Mouse (Mus musculus): ENCODE results near the gene 2310046K23Rik. TPM values are rescaled to one million over a fixed set of nuclear protein-coding genes. Genes with fewer than 3 reads are reported as not detected.
"Not testable (repeated sequence)": the region's sequence is repeated elsewhere in the genome, so short reads cannot be mapped to it uniquely, and the experiment has no call there.

The 2310046K23Rik gene
- total RNA-seq (2021): not detected
- long read RNA-seq, experiment 1: 0 reads
- long read RNA-seq, experiment 2: 0 reads

DNA sequence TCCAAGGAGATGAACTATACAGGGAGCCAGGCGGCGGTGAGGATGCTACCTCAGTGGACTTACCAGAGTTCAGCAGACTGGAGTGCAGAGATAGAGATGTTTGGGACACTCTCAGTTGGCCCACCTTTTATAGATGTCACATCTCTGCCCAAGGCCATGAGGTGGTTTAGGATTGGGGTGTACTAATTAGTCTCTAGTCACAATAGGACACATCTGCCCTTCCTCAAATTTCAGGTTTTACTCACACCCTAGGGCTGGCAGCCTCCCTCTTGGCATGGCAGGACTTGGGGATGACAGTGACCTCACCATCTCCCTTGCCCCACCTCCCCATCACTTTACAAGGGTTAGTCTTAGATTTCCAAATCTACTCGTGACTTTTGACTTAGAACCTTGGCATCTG is at the start of gene 2310046K23Rik:
Gene 2310046K23Rik, minus strand, starts transcription at position 101 of the 400 bp plus-strand sequence.
- DNase-seq: no peak
- intact Hi-C loops (cut with DNase I; ENCODE audit: low total_unique reads): no loop called here

DNA sequence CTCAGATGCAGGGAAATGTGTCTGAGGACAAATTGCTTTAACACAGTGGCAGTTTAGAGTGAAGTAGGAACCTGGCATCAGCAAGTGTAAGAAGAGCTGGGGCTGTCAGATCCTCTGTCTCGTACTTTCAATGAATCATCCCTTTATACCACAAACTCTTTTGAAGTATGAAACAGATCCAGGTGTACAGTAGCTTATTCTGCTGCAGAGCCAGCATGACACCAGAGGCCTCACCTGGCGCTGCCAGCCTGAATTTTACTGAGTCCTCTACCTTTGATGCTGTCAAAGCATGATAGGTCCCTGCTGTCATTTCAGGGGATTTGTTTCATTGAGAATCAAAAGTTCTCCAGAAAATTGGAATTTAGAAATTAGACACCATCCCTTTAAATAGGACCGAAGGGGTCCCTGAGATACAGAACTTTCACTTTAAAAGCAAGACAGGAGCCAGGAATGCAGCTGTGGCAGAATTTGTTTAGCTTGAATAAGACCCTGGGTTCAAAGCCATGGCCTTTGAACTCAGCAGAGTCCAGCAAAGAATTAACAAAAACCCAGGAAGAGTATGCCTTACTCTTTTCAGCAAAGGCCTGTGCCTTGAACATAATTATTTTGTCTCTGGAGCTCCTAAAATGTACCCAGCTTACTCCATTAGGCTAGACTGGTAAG is 49.0 kb upstream of the 2310046K23Rik start:
- DNase-seq: no peak
- intact Hi-C loops (cut with DNase I; ENCODE audit: low total_unique reads): no loop called here

DNA sequence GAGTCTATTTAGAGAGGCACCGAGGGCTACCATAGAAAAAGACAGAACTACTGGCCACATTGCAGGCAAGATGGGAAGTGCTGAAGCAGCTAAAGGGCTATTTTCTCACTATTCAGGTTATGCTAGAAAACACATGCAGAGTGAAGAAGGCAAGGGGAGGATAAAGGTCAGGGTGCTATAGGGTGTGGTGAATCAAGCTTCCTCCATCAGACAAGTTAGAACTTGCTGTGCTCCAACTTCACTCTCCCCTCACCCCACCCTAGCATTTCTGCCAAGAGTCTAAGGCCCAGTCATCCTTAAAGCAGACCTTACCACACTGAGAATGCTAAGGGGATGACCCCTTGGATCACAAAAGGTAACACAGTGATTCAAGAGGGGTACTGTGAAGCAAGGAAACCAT is 45.2 kb upstream of the 2310046K23Rik start:
- intact Hi-C loops (cut with DNase I; ENCODE audit: low total_unique reads): no loop called here
- DNase-seq: no peak

DNA sequence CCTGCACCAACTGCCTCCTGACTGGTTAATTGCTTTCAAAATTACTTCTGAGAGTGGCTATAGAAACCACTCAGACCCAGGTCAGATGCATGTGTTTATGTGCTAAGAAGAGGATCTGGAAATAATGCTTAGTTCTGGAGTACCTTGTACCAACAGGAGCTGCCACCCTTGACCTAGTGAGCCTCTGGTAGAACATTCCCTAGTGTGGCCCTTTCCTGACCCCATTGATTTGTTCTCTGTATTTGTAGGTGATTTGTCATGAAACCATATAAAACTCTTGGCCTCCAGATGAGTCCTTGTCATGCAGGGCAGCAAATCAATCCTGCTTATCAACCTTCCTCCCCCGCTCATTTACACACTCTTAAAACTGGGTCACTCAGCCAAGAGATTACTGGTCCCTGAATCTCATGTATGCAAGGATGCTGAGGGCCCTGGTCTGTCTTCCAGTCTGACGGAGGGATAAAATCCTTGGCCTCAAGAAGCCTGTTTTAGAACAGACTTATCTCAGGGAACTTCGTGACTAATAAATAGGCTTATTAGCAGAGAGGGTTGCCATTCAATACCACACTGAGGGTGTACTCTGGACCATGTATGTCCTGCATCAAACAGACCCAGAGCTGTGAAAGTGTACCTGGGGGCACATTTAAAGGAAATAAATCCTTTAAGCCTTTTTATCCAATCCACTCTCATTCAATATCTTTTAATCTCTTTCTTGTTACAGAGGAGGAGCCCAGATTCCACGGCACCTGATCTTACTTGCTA is 44.5 kb upstream of the 2310046K23Rik start:
- intact Hi-C loops (cut with DNase I; ENCODE audit: low total_unique reads): no loop called here
- DNase-seq: no peak

DNA sequence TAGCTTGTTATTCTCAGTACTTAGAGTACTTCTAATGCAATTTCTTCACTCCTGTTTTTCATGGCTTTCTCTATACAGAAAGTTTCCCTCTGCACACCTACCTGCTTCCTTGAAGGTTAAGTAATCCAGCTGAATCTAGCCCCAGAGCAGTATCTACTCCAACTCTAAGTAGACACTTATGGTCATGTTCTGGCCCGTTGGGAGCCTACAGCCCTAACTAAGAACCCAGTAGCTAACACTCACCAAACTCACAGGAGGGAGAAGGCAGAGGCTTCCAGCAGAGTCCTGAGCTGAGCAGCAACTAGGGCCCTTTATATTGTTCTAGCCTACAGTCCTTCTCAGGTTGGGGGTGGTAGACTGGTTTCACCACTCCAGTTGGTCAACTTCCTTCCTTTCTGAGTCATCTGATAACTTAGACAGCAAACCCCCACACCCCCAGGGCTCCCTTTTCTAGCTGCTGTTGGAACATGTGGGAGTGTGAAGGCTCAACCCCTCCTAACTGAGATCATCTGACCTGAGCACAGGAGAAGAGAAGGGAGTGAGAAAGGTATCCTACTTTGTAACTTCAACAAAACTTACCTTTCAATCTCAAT is 39.2 kb upstream of the 2310046K23Rik start, which contains the start of gene Ivl:
Gene Ivl, minus strand, starts transcription at position 287 of the 593 bp plus-strand sequence.
- intact Hi-C loops (cut with DNase I; ENCODE audit: low total_unique reads): no loop called here
- DNase-seq: no peak

DNA sequence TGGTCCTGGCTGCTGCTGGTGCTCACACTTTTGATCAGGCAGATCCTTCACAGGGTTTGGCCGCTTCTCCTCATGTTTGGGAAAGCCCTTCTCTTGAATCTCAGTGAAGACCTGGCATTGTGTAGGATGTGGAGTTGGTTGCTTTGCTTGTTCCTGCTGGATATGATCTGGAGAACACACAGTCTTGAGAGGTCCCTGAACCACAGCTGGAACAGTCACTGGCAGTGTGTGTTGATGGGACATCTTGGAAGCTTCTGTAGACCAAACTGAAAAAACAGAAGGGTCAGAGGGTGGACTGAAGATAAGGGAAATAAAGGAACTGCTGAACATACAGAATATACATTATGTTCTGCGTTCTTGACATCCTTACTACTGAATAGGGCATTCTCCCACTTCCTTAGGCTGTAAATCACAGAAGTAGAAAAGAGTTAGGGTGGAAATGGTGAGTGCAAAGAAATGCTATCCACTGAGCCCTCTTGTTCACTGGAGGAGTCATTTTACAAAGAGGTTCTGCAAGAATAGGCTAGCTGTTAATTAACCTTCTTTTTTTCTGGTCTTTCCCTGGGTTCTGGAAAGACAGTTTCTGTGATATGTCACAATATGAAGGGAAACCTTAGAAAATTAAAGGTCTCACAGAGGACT is 38.3 kb upstream of the 2310046K23Rik start:
- intact Hi-C loops (cut with DNase I; ENCODE audit: low total_unique reads): no loop called here
- no peak for DNase-seq

DNA sequence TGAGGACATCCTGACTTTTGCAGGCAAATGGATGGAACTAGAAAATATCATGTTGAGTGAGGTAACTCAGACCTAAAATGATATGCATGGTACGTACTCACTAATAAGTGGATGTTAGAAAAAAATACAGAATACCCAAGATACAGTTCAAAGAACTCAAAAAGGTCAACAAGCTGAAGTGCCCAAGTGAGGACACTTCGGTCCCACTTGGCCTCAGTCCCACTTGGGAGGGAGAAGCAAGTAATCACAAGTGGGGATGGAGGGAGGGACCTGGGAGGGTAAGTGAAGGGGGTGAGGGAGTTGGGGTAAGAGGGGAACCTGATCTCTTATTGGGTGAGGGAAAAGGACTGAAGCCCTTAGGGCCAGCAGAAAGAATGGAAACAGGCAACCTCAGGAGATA is 34.4 kb upstream of the 2310046K23Rik start:
- intact Hi-C loops (cut with DNase I; ENCODE audit: low total_unique reads): no loop called here
- no peak for DNase-seq

DNA sequence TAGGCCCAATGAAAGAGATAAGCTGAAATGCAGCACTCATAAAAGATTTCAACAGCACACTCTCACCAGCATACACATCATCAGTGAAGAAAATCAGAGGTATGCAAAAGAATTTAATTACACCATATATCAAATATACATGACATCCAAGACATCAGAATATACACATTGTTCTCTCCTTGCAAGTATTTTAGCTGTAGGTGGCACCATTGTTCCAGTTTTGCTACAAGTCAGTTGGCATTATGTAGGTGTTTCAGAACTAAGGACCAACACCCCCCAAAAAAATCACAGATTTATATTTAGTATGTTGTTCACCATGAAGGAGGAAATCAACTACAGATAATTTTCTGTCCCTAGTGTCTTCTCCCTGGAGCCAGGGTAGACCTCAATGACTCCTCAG is 31.1 kb upstream of the 2310046K23Rik start:
- intact Hi-C loops (cut with DNase I; ENCODE audit: low total_unique reads): no loop called here
- DNase-seq: no peak

DNA sequence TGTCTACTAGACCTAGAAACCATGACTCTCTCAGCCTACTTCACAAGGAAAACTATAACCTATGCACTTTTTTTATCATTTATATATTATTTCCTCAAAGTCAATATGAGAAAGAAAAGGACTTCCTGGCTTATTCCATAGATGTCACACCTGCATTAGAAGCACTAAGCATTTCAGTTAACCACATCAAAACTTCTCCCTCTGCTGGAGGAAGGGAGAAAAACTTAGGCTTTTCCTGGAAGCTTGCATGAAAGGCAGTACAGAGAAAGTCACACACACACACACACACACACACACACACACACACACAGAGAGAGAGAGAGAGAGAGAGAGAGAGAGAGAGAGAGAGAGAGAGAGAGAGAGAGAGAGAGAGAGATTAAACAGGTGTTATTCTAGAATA is 22.0 kb downstream of the 2310046K23Rik start:
- intact Hi-C loops (cut with DNase I; ENCODE audit: low total_unique reads): no loop called here
- no peak for DNase-seq

DNA sequence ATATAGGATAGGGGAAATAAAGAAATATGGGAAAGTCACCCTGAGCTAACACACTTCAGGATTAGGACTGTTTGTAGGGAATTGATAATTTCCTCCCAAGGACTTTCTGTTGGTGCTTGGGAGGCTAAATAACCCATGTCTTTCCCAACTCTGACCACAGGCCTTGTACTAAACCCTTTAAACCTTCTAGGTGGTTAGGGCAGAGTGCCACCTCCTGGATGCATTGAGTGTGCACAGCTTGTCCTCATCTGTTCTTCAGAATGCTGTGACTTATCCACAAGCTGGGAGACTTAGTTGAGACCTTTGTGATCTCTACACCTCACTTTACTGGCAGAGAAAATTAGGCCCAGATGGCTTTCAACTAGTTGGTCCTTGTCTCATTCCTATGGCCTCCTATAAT is 23.5 kb downstream of the 2310046K23Rik start:
- no peak for DNase-seq
- intact Hi-C loops (cut with DNase I; ENCODE audit: low total_unique reads): no loop called here

DNA sequence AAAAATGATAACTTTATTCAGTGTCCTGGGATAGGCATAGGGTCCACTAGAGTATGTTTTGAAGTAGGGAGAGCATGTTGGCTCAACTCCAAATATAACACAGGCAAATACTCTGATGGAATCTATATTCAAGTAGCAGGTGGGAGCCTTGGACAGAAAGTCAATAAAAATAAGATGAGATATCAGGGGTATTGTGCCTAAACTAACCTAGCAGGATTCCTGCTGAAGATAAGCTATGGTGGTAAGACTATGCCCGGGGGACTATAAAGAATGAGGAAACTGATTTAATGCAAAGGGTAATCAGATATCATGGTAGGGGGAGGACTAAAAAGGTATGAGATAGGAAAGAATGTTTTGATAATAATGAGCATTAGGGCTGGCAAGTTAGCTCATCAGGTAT is 26.1 kb downstream of the 2310046K23Rik start:
- no peak for DNase-seq
- intact Hi-C loops (cut with DNase I; ENCODE audit: low total_unique reads): no loop called here

DNA sequence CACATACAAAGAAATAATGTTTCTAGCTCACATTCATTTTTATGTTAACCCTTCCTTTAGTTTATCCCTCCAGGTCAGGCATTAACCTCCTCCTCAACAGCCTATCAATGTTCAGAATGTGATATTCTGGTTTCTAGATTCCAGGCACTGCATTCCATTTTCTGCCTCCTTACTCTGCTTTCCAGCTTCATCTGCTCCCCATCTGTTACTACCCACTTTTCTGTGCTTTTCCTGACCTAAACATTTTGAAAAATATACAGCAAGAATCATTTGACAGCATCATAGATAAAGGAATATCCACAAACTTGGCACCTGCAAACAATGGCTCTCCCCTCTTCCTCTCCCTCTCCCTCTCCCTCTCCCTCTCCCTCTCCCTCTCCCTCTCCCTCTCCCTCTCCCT is 30.8 kb downstream of the 2310046K23Rik start:
- no peak for DNase-seq
- intact Hi-C loops (cut with DNase I; ENCODE audit: low total_unique reads): no loop called here

DNA sequence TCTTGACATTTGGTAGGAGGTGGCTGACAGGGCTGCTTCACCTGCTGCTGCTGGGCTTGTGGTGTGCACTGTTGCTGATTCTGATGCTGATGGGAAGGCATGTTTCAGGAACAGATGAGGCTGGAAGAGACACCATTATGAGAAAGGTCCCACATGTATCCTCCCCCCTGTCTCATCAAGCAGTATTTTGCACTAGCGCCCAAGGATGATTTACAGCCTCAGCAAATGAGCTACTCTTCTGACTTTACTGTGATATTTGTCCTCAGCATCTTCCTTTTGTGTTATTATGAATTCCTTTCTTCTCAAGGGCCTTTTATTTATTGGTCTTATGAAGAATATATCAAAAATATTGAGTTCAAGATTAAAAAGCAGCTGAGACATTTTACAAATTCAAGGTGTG is 33.9 kb downstream of the 2310046K23Rik start, which contains the start of gene Sprr4:
Gene Sprr4, minus strand, starts transcription at position 101 of the 400 bp plus-strand sequence.
- intact Hi-C loops (cut with DNase I; ENCODE audit: low total_unique reads): no loop called here
- DNase-seq: no peak

DNA sequence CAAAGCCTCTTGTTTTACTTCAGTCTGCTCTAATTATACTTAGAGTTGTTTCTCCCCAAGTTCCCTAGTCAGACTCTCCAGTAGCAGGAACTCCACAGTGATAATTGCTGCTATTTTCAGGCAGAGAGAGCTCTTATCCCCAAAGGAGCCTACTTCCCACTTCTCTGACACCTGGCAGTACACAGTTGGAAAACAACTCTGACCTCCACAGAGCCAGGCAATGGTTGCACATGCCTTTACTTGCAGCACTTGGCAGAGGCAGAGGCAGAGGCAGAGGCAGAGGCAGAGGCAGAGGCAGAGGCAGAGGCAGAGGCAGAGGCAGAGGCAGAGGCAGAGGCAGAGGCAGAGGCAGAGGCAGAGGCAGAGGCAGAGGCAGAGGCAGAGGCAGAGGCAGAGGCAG is 44.0 kb downstream of the 2310046K23Rik start:
- intact Hi-C loops (cut with DNase I; ENCODE audit: low total_unique reads); DNase-seq: not testable (repeated sequence)

DNA sequence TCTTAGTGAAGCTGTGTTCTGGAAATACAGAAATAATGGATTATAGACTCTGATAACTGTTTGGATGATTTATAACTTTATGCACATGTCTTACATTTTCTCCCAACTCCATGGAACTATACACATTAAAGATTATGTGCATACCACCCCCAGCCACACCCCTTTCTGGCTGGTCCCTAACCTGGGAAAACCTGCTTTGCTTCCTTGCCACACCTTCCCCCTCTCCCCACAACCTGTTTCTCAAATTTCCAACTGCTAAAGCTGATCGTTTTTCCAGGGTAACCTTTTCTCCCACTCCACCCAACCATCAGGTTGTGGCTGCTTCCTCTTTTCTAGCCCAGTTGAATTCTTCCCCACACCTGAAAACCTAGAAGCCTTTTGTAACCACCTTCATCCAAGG is 48.0 kb downstream of the 2310046K23Rik start:
- no peak for DNase-seq
- intact Hi-C loops (cut with DNase I; ENCODE audit: low total_unique reads): no loop called here

DNA sequence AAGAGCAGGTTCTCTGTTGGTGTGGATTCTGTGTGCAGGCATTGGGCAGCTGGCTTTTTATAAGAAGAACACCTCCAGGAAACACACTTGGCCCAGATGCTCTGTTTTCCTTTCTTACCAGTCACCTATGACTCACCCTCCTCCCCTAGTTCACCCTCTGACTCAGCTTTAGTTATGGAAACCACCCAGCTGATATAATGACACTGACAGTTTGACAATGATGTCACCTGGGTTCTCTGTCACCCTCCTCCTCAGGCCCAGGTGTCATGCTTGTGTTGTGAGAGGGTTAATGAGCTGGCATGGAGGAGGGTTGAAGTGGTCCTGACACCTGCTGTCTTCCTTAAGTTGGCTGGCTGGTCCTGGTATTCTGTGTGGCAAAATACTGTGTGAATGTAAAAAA is 48.4 kb downstream of the 2310046K23Rik start, which contains the start of gene Sprr1a:
Gene Sprr1a, minus strand, starts transcription at position 33 of the 400 bp plus-strand sequence.
- intact Hi-C loops (cut with DNase I; ENCODE audit: low total_unique reads): no loop called here
- DNase-seq: no peak

Measured in gastrocnemius, postnatal 14 days (tissue).